Mouse (Mus musculus) MEL (cell line): ENCODE measurements around the gene Zbtb7a. TPM values are rescaled to one million over a fixed set of nuclear protein-coding genes. Genes with fewer than 3 reads are reported as not detected.

ENCODE experiments used
- DNase-seq: peaks from one replicate; pipeline ENCODE4 v3.0.0; 2011; ENCODE audit warnings: low read depth, low spot score
- H3K27ac ChIP-seq: 2 replicates; pipeline ENCODE4 v1.5.1; 2012; ENCODE audit warnings: low read depth, mild to moderate bottlenecking, control low read depth, low read length, moderate library complexity; ENCODE audit not compliant: control insufficient read depth
- H3K27me3 ChIP-seq, 2 experiments: fragments of 150-350 bp in 1 of 2; sonication (generic) in 1 of 2; 2 replicates each; pipeline ENCODE4 v1.6.1; 2012; ENCODE audit warnings: low read length in 2 of 2, mild to moderate bottlenecking in 2 of 2, improper control_type of control experiment in 1 of 2, moderate library complexity in 1 of 2; ENCODE audit not compliant: insufficient read depth in 2 of 2, control insufficient read depth in 1 of 2
- H3K36me3 ChIP-seq, 2 experiments: 2 replicates each; pipeline ENCODE4 v1.6.1; 2012 to 2014; ENCODE audit warnings: low read length in 2 of 2, improper control_type of control experiment in 1 of 2, inconsistent platforms in 1 of 2, mild to moderate bottlenecking in 1 of 2; ENCODE audit not compliant: insufficient read depth in 2 of 2, control insufficient read depth in 1 of 2
- H3K4me1 ChIP-seq, 2 experiments: fragments of 150-350 bp in 1 of 2; sonication (generic) in 1 of 2; 2 replicates each; pipeline ENCODE4 v1.6.1; 2012; ENCODE audit warnings: low read length in 2 of 2, improper control_type of control experiment in 1 of 2, mild to moderate bottlenecking in 1 of 2; ENCODE audit not compliant: insufficient read depth in 2 of 2, control insufficient read depth in 1 of 2
- H3K4me3 ChIP-seq, 2 experiments: fragments of 150-350 bp in 1 of 2; sonication (generic) in 1 of 2; 2 replicates each; pipeline ENCODE4 v1.5.1; 2012; ENCODE audit warnings: low read depth in 2 of 2, low read length in 2 of 2, mild to moderate bottlenecking in 2 of 2, moderate library complexity in 2 of 2, control low read depth in 1 of 2, improper control_type of control experiment in 1 of 2; ENCODE audit not compliant: control insufficient read depth in 1 of 2, insufficient read depth in 1 of 2
- H3K79me2 ChIP-seq: 2 replicates; pipeline ENCODE4 v1.6.1; 2012; ENCODE audit warnings: mild to moderate bottlenecking, low read length, moderate library complexity; ENCODE audit not compliant: control insufficient read depth, poor library complexity, insufficient read depth
- H3K9ac ChIP-seq: 2 replicates; pipeline ENCODE4 v1.6.1; 2012; ENCODE audit warnings: low read depth, mild to moderate bottlenecking, control low read depth, low read length, moderate library complexity; ENCODE audit not compliant: control insufficient read depth, poor library complexity, severe bottlenecking
- H3K9me3 ChIP-seq: fragments of 150-350 bp; sonication (generic); replicated peaks from 2 replicates; pipeline ENCODE4 v1.6.1; 2012; ENCODE audit warnings: mild to moderate bottlenecking, low read length, improper control_type of control experiment, moderate library complexity; ENCODE audit not compliant: insufficient read depth
- BHLHE40 ChIP-seq: IDR thresholded peaks from 2 replicates; pipeline ENCODE4 v1.6.1; 2012; ENCODE audit warnings: low read depth, mild to moderate bottlenecking, inconsistent platforms, low read length, improper control_type of control experiment, borderline replicate concordance
- CHD2 ChIP-seq: IDR thresholded peaks from 2 replicates; pipeline ENCODE4 v1.6.1; 2011; ENCODE audit warnings: low read length, improper control_type of control experiment
- E2F4 ChIP-seq: IDR thresholded peaks from 2 replicates; pipeline ENCODE4 v1.6.1; 2011; ENCODE audit warnings: low read depth, low read length, improper control_type of control experiment, borderline replicate concordance
- EP300 ChIP-seq, 2 experiments: IDR thresholded peaks; 2 replicates each; pipeline ENCODE4 v1.6.1; 2011; ENCODE audit warnings: improper control_type of control experiment in 2 of 2, low read length in 2 of 2, low read depth in 1 of 2, mild to moderate bottlenecking in 1 of 2
- GABPA ChIP-seq: IDR thresholded peaks from 2 replicates; pipeline ENCODE4 v1.6.1; 2012; ENCODE audit warnings: low read depth, mild to moderate bottlenecking, inconsistent platforms, low read length, improper control_type of control experiment, moderate library complexity
- GATA1 ChIP-seq: IDR thresholded peaks from 2 replicates; pipeline ENCODE4 v1.6.1; 2011; ENCODE audit warnings: low read depth, low read length, improper control_type of control experiment
- HCFC1 ChIP-seq: IDR thresholded peaks from 2 replicates; pipeline ENCODE4 v1.6.1; 2012; ENCODE audit warnings: low read depth, mild to moderate bottlenecking, inconsistent platforms, low read length, improper control_type of control experiment, moderate library complexity
- JUND ChIP-seq: IDR thresholded peaks from 2 replicates; pipeline ENCODE4 v1.6.1; 2011; ENCODE audit warnings: low read depth, mild to moderate bottlenecking, improper control_type of control experiment, low read length
- KAT2A ChIP-seq: conservative IDR thresholded peaks from 2 replicates; pipeline ENCODE4 v1.6.1; 2012; ENCODE audit warnings: low read depth, low read length, improper control_type of control experiment, inconsistent platforms
- MAFK ChIP-seq: IDR thresholded peaks from 2 replicates; pipeline ENCODE4 v1.6.1; 2011; ENCODE audit warnings: low read depth, mild to moderate bottlenecking, low read length, improper control_type of control experiment, borderline replicate concordance
- MAX ChIP-seq: IDR thresholded peaks from 2 replicates; pipeline ENCODE4 v1.6.1; 2011; ENCODE audit warnings: low read length, improper control_type of control experiment
- MEF2A ChIP-seq: IDR thresholded peaks from 2 replicates; pipeline ENCODE4 v1.6.1; 2014; ENCODE audit warnings: low read depth, mild to moderate bottlenecking, inconsistent platforms, low read length, improper control_type of control experiment; ENCODE audit not compliant: poor library complexity, insufficient replicate concordance, severe bottlenecking; ENCODE audit errors: extremely low read depth
- MYC ChIP-seq: IDR thresholded peaks from 2 replicates; pipeline ENCODE4 v1.6.1; 2011; ENCODE audit warnings: low read depth, mild to moderate bottlenecking, low read length, improper control_type of control experiment, moderate library complexity
- NELFE ChIP-seq: IDR thresholded peaks from 2 replicates; pipeline ENCODE4 v1.6.1; 2011; ENCODE audit warnings: low read depth, low read length, improper control_type of control experiment
- NRF1 ChIP-seq: IDR thresholded peaks from 2 replicates; pipeline ENCODE4 v1.6.1; 2014; ENCODE audit warnings: low read depth, mild to moderate bottlenecking, inconsistent platforms, low read length, improper control_type of control experiment, moderate library complexity; ENCODE audit not compliant: poor library complexity, insufficient read depth, severe bottlenecking
- POLR2AphosphoS2 ChIP-seq: IDR thresholded peaks from 2 replicates; pipeline ENCODE4 v1.6.1; 2011; ENCODE audit warnings: low read length, improper control_type of control experiment
- SIN3A ChIP-seq: IDR thresholded peaks from 2 replicates; pipeline ENCODE4 v1.6.1; 2012; ENCODE audit warnings: low read length, improper control_type of control experiment, inconsistent platforms
- SMC3 ChIP-seq: IDR thresholded peaks from 2 replicates; pipeline ENCODE4 v1.6.1; 2011; ENCODE audit warnings: low read depth, low read length, improper control_type of control experiment
- TCF12 ChIP-seq: IDR thresholded peaks from 2 replicates; pipeline ENCODE4 v1.6.1; 2014; ENCODE audit warnings: low read depth, mild to moderate bottlenecking, inconsistent platforms, low read length, improper control_type of control experiment, moderate library complexity
- UBTF ChIP-seq: IDR thresholded peaks from 2 replicates; pipeline ENCODE4 v1.6.1; 2012; ENCODE audit warnings: low read depth, mild to moderate bottlenecking, inconsistent platforms, low read length, improper control_type of control experiment, moderate library complexity, borderline replicate concordance; ENCODE audit not compliant: insufficient read depth
- USF2 ChIP-seq, 2 experiments: IDR thresholded peaks; 2 replicates each; pipeline ENCODE4 v1.6.1; 2011 to 2012; ENCODE audit warnings: improper control_type of control experiment in 2 of 2, low read length in 2 of 2, borderline replicate concordance in 1 of 2, inconsistent platforms in 1 of 2, low read depth in 1 of 2, mild to moderate bottlenecking in 1 of 2; ENCODE audit not compliant: insufficient read depth in 1 of 2
- ZC3H11A ChIP-seq: IDR thresholded peaks from 2 replicates; pipeline ENCODE4 v1.6.1; 2012; ENCODE audit warnings: low read depth, mild to moderate bottlenecking, inconsistent platforms, low read length, improper control_type of control experiment
- ZMIZ1 ChIP-seq: IDR thresholded peaks from 2 replicates; pipeline ENCODE4 v1.6.1; 2012; ENCODE audit warnings: low read depth, mild to moderate bottlenecking, inconsistent platforms, low read length, improper control_type of control experiment, moderate library complexity
- polyA plus RNA-seq, 2 experiments: library from polyadenylated mRNA; stranded (reverse) in 1 of 2; unstranded in 1 of 2; fragments of >175 nt in 1 of 2; fragments of >200 nt in 1 of 2; gene quantifications; 2 replicates each; pipeline versions ENCODE4 v1.2.1 to v1.2.4; 2012; ENCODE audit warnings: low replicate concordance in 2 of 2, low read depth in 1 of 2; ENCODE audit not compliant: insufficient read length in 2 of 2, insufficient read depth in 1 of 2, missing spikeins in 1 of 2
- total RNA-seq: library from RNA; depleted of rRNA; stranded (reverse); fragments of 300-350 nt; gene quantifications from 2 replicates; pipeline ENCODE4 v1.2.3, GENCODE M21; 2012

The Zbtb7a gene
- total and polyA plus RNA-seq, 3 experiments: 25.3 to 45.4 (median 40.6) TPM

GRCm38 (mm10) chr10:81192270-81192967 lies 57.4 kb downstream of the Zbtb7a start (continued):
- TF ChIP-seq POLR2AphosphoS2 (peak; percentile 89), NELFE (peak; percentile 85)

- H3K9ac ChIP-seq: peak overlapping the region; percentile 59
- no peaks in the 10 kb centered on the region for H3K36me3 ChIP-seq
- no peaks in the 10 kb centered on the region for H3K27me3 ChIP-seq
- H3K4me1 ChIP-seq: peaks cover 0 to 14% of the 10 kb centered on the region in 2 experiments; a peak in 2 of 4 replicates
- no peak for TF ChIP-seq GABPA
- TF ChIP-seq SIN3A: no peak
- TF ChIP-seq ZMIZ1: peak; percentile 2; the same call in 1 of the 2 replicates
- no peak for TF ChIP-seq BHLHE40
- no peak for TF ChIP-seq USF2 (IDR thresholded peaks at IDR 0.05; ENCODE audit: borderline replicate concordance in 1 of 2, insufficient read depth in 1 of 2, low read depth in 1 of 2, low read length in 2 of 2)
- peak; percentile 79 for TF ChIP-seq POLR2AphosphoS2
- no peak for TF ChIP-seq MYC
- TF ChIP-seq UBTF: no peak
- TF ChIP-seq, all 39 proteins: peak for 2
- DNase-seq: no peak
- H3K4me3 ChIP-seq: peak overlapping the region; percentile 40 to 43
- H3K27ac ChIP-seq: peak overlapping the region; percentile 14
- H3K79me2 ChIP-seq: peaks cover 3% of the 10 kb centered on the region; the same call in 1 of the 2 replicates
- H3K9me3 ChIP-seq: no peaks in the 10 kb centered on the region
Measured at GRCm38 (mm10) chr10:81192968-81193501, 58.0 kb downstream of the Zbtb7a start.

GRCm38 (mm10) chr10:81193991-81194774 lies 59.2 kb downstream of the Zbtb7a start:
- no peak overlapping the region for H3K27ac ChIP-seq
- DNase-seq: no peak
- H3K9ac ChIP-seq: no peak overlapping the region
- H3K4me3 ChIP-seq: no peak overlapping the region
- H3K27me3 ChIP-seq: no peaks in the 10 kb centered on the region
- peaks cover 3% of the 10 kb centered on the region; the same call in 1 of the 2 replicates for H3K79me2 ChIP-seq
- H3K4me1 ChIP-seq: peaks cover 0 to 14% of the 10 kb centered on the region in 2 experiments; a peak in 2 of 4 replicates
- no peaks in the 10 kb centered on the region for H3K36me3 ChIP-seq
- no peak for TF ChIP-seq BHLHE40
- TF ChIP-seq E2F4: no peak
- TF ChIP-seq GATA1: no peak
- no peak for TF ChIP-seq NRF1
- no peak for TF ChIP-seq MAFK
- TF ChIP-seq CHD2: no peak
- no peak for TF ChIP-seq SMC3
- no peak for TF ChIP-seq EP300 (IDR thresholded peaks at IDR 0.05; ENCODE audit: low read depth in 1 of 2, low read length in 2 of 2)
- no peak for TF ChIP-seq TCF12
- no peak for TF ChIP-seq MAX
- no peak for TF ChIP-seq MYC
- TF ChIP-seq GABPA: no peak
- no peak for TF ChIP-seq NELFE
- TF ChIP-seq POLR2AphosphoS2: no peak
- no peak for TF ChIP-seq ZC3H11A
- TF ChIP-seq JUND: no peak
- TF ChIP-seq MEF2A: no peak
- TF ChIP-seq HCFC1: no peak
- TF ChIP-seq KAT2A: no peak
- no peak for TF ChIP-seq SIN3A
- TF ChIP-seq, all 39 proteins: peak for 0
- no peaks in the 10 kb centered on the region for H3K9me3 ChIP-seq
